Mouse (Mus musculus) spleen, embryonic (tissue): ENCODE measurements around the gene Mindy4.

Experiments
- CTCF ChIA-PET: fragments of 350-600 bp; sonication (Branson Sonifier 250); formaldehyde crosslinking; loops from one replicate; lab custom pipeline; 2022; lab: Charles Lee

Gene Mindy4

DNA sequence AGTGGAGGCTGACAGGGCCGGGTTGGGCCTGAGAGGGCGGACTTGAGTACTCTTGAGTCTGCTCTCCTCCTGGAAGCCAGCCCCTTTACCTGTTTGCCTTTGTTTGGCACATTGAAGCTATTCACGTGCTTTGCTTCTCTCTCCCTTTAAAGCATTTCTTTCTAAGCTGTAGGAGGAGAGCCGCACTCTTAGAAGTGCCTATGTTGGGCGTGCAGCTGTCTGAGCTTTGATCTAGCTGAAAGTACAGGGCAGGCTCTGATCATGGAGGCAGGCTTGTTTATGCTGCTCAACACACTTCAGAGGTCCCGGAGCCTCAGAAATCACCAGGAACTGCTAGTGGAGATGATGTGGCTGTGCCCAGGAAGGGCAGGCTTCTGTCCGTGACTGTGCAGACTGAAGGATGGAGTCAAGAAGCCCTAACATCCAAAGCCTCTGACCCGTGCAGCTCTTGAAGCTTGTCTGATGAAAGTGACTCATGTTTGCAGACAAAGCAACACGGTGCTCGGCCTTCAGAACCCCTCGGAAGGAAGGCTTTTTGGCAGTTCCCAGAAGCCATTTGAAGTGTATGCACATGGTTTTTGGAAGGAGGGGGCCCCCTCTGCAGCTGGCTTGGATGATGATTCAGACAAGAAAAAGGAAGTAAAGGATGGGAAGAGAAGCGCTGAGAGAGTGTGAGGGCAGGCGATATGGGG is 53.5 kb downstream of the Mindy4 start:
- CTCF ChIA-PET, result no interaction called here

DNA sequence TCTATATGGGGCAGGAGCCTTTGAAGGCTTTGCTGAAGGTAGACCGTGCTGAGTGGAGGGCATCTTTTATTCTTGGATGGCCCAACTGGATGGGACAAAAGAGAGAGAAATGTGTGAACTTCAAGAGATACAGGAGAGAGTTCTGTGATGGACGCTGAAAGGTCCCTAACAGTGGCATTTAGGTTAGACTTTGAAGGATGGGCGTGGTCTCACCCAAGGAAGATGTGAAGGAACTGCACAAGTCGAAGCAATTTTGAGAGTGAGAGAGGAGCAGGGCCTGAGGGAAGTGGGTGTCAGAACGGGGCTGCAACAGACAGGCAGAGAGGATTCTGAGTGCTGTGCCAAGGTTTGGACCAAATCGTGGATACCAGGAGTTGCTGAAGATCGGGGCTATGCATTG is 54.1 kb downstream of the Mindy4 start:
- CTCF ChIA-PET, result no interaction called here

DNA sequence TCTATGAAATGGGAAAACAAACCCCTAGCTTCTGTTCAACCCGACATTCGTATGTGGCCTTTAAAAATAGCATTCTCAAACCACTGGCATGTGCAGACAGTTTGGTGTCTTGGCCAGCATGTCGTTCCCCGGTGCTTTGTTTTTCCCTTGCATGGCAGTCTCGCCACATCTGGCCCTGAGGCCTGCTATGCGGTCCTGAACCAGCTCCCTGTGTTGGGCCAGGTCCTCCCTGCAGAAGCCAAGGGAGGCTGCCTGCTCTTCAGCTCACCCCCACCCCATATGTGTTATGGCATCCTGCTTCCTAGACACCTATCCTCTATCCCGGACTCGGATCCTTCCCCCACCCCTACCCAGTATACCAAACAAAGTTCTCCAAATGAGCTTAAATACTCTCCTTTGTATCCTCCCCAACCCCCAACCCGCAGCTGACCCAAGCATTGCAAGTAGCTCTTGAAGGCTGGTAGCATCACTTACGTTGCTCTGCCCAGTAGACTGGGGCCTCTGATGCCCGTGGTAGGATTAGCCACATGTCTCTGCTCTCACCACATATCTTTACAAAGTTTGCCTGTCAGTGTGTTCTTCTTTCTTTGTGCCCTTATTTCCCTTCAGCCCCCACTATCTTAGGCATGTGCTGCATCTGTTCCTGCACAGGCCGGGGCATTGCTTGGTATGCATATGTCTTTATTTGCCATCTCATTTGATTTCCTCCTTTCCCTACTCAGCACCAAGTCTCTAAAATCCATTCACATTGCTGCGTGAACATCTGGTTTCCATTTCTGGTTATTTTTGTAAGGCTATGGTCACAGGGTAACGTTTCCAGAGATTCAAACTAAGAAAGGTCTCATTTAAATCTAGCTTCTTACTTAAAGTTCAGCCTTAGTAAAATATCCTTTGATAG is 55.5 kb downstream of the Mindy4 start:
- CTCF ChIA-PET, result interaction anchor here (0.6 kb wide), 1 partner anchor 16 kb away, joined by 3 read pairs; no protein-coding TSS in a partner anchor

DNA sequence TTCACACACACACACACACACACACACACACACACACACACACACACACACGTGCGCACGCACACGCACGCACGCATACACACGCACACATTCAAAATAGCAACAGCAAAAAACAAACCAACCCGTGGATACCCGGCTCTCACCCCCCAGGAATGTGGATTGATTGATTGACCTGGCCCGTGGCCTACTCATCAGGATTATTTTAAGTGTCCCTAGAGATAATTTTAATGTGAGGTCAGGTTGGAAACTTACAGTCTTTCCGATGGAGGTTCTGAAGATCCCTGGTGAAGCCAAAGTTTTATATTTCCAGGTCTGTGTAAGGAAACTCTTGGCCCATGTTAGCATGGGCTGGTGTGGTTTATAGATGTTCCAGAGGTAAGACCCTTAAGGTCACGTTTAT is 59.0 kb downstream of the Mindy4 start:
- CTCF ChIA-PET, result no interaction called here

DNA sequence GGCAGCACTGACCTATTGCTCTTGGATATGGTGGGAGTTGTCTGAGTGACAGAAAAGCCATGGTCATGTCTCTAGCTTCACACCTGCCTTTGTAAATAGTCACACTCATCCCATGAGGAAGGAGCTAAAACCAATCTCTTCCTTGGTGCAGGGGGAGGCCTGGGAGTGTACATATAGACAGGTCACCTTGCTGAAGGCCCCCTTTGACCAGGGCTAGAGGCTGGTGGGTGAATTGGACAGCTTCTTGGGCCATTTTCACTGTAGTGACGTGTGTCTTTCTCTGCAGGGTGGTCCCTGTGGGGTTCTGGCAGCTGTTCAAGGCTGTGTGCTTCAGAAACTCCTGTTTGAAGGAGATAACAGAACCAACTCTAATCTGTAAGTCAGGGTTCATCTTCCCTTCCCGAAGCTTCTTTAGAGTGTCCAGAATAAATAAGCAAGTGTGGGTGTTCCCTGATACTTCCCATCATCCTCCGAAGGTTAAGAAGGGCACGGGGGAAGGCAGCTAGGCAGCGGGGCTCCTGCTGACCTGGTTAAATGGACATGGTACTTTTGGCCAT is 60.4 kb downstream of the Mindy4 start:
- CTCF ChIA-PET, result no interaction called here

DNA sequence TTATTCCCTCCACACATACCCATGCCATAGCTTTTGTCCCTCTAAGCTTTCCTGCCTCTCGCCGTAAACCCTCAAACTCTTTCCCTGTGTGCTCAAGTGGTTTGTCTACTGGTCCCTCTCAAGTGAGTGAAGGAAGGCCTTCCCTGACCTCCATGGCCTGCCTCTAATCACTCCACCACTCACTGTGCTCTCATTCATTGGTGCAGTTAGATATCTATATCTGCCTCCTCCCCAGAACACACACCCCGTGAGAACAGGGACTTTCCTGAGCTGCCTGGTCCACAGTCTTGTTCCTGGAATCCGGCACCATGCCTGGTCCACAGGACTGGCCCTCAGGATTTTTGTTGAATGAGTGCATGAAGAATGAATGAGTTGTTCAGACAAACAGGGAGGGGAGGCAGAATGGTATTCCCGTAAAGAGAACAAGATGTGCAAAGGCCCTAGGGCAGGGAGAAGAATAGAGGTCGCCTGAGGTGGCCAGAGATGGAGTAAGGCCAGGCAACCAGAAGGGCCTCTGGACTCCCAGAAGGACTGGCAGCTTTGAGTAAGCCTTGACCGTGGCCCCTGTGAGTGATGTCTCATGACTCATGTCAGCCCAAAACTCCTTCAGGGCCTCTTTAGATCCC is 61.7 kb downstream of the Mindy4 start:
- CTCF ChIA-PET, result no interaction called here

DNA sequence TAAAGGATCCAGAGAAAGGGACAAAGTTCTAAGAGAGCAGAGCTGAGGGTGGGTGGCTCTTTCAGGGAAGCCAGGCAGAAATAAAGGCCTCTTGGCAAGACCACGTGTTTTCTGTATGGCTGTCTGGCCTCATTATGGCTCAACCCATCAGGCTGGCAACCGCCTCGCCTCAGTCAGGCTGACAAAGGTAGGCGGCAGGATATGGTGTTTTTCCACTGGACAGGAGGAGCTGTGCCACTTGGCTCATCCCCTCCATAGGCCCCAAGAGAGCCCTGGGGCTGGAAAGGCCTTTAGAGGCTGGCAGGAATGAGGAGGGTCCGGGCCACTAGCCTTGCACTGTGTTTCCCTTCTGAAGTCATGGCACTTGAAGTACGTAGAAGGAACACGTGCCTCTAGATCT is 69.8 kb downstream of the Mindy4 start:
- CTCF ChIA-PET, result no interaction called here

DNA sequence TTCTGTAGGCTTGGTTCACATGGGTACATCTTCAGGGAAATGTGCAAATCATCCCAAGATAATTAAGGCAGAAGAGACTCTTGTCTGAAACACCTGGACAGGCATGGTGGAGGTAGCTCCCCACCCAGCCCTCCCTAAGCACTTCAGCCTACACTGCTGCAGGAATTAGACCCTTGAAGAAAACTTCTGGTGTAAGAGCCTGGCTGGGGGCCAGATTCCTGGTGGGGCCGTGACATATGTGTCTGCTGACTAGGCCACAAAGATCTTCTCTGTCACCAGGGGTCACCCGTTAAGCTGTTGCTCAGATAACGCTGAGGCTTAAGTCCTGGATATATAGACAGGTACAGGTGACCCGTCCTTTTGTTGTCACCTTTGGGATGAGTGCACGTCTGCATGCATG is 70.3 kb downstream of the Mindy4 start:
- CTCF ChIA-PET, result no interaction called here

DNA sequence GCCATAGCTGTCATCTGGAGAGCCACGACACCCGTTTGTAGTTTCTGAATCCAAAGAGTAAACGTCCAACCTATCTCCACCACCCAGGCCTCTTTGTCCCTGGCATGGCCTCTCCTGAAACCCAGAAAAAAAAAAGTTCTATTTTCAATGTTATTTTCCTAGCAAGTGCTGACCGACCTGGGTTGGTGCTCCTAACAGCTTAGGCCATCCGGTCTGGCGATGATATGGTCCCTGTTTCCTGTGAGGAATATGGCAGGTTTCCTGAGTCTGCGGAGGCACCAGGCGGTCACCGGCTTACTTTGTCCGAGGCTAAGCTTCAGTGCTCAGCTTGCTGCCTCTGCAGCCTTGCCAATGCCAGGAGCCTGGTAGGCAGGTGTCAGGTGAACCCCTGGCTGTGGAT is 71.8 kb downstream of the Mindy4 start:
- CTCF ChIA-PET, result interaction anchor here (0.5 kb wide), 1 partner anchor 17 kb away, joined by 3 read pairs; no protein-coding TSS in a partner anchor

DNA sequence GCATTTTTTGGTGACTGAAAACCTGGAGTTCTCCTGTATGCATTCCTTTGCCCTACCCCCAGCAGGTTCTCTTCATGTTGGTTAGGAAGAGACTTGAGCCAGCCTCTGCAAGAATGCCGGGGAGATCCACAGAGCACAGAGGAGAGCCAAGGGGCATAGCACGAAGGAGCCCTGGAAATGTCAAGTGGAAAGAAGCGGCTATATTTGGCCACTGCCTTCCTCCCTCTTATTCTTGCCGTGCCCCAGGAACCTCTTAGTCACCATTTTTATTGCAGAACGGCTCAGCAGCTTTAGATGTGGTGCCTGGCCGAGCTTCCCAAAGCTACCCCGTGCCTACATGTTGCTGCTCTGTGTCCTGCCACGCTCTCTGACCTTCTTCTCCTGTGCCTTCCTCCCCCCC is 72.6 kb downstream of the Mindy4 start:
- CTCF ChIA-PET, result no interaction called here

DNA sequence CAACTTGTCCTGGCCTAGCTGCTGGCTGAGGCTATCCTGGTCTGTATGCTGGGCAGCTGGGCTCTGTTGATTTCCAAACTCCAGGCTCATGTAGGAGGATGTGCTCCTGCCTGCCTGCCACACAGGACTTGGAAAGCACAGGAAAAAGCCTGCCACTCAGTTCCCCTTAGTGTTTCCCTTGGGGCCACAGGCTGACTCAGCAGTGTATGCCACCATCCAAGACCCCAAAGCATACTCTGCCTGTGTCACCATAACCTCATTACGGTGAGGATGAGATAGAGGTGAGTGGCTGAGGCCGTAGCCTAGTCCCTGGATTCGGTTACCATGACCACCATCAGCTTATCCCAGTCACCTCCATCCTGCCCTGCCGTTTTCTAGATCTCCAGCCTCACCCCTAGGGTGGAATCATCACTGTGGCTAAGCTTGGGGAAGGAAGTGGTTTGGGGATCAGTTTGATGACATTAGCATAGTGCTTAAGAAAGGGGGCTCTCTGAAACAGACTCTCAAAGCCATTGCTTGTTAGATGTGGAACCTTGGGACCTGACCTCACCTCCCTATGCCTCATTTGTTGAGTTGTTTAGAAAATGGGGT is 73.6 kb downstream of the Mindy4 start:
- CTCF ChIA-PET, result no interaction called here

DNA sequence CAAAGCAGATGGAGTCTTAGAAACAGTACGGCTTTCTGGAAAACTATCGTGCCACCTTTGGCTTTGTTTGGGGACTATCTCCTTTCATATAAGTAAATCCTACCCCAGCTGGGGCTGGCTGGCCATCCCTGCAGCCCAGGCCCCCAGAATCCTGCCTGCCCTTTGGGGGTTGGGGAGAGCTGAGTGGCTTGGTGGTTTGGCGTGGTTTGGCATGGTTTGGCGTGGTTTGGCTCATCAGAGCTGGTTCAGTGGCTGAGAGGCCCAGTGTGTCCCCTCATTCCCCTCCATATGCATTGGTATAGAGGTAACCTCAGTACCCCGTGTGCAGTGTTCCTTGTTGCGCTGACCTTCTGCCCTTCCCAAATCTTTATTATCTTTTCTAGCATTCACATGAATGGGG is 74.9 kb downstream of the Mindy4 start:
- CTCF ChIA-PET, result no interaction called here

DNA sequence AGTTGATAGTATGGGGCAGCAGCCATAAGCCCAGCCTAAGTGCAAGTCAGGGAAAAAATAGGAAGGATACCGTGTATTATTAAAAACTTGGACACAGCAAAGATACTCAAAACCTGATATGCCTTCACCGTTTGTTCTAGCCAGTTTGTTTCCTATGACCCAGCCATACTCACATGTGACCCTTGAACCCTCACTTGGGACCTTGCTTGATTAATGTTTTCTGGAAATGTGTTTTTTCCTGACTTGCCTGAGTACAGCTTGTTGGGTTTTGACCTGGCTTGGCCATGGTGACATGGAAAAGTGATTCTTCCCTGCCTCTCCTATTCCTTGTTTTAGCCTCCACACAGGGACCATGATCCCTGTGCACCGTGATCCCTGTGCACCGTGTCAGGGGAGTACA is 75.3 kb downstream of the Mindy4 start:
- CTCF ChIA-PET, result no interaction called here

DNA sequence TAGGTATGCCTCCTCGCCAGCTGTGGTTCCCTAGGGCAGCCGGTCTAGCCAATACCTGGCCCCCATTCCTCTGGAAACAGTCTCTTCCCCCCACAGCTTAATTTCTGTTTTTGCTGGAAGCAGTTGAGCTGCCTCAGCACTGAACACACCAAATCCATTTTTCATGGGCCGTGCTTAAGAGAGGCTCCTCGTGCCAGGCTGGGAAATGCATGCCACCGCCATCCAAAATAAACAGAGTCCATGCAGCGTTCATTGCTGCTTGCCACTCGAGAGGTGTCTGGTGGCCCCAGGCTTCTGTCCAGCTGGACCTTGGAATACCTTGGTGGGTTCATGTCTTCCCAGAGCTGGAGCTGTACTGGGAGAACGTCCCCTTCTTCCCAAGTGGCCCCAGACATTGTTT is 77.8 kb downstream of the Mindy4 start:
- CTCF ChIA-PET, result no interaction called here

DNA sequence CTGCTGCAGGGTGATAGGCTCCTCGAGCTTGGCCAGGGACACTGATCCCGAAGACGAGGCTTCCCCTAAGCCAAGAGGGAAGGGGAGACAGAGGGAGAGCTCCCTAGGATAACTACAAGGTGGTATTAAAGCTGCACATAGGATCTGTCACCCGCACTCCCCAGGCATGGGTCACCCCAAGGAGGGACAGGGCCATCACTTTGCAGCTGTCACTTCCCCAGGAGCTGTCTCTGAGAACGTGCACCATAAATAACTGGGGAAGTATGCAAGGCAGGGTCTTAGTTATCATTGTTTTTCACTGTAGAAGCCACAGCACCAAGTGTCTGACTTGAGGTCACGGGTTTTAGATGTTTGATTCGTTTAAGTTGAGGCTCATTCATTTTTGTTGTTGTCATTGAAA is 78.5 kb downstream of the Mindy4 start:
- CTCF ChIA-PET, result no interaction called here

DNA sequence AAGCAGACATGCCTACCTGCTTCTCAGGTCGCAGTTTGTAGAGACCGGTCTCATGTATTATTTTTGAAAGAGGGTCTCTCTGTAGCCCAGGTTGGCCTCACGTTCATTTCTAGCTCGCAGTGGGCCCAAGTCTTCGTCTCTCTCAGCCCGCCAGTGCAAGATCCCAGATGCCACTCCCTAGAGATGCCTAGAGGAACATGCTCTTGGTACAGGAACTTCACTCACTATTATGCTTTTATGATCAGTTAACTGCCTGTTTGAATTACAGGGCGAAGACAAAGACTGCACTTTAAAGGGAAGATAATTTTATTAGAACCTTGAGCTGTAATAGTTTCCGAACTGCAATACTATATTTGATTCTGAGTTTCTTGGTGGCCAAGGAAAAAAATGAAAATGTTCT is 79.2 kb downstream of the Mindy4 start:
- CTCF ChIA-PET, result no interaction called here

DNA sequence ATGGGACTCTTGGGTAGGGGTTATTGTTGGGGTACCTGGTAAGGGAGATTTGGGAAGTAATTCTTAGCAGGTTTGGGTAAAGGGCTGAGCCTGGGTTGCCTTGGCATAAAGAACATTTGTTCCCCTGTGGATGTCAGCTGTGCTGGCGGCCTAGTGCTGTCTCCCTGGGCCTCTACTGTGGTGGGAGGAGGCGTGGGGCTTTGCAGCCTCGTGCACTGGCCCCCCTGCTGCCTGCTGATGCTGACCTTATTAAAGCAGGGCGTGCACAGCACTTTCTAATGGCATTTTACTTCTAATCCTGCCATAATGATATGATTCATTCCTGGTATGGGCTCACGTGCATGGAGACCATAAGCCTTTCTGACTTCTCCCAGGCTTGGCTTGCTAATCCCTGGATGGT is 82.0 kb downstream of the Mindy4 start:
- CTCF ChIA-PET, result no interaction called here

DNA sequence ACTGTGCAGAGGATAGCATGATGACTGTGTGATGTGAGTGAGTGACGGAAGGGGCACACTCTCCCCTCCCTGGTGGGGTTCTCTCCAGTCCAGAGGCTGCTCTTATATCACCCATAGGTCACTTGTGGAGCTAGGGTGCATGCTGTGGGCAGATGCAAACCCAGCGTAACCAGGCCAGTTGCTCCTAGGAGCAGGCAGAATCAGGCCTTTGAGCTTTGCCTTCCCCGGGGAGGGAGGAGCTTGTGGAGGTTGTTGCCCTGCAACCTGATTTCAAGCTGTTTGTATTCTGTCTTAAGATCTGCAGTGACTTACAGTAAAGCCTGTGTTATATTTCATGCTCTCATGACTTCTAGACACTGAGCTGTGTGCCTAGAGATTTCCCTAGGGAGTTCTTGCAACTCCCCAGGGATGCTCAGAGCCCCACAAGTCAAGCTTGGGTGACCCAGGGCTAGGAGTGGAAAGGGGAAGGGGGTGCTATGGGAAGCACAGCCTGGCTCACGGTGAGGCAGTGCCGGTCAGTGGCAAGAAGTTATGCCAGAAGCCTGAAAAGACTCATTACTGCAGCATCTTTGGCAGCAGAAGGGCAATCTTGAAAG is 84.9 kb downstream of the Mindy4 start:
- CTCF ChIA-PET, result no interaction called here

DNA sequence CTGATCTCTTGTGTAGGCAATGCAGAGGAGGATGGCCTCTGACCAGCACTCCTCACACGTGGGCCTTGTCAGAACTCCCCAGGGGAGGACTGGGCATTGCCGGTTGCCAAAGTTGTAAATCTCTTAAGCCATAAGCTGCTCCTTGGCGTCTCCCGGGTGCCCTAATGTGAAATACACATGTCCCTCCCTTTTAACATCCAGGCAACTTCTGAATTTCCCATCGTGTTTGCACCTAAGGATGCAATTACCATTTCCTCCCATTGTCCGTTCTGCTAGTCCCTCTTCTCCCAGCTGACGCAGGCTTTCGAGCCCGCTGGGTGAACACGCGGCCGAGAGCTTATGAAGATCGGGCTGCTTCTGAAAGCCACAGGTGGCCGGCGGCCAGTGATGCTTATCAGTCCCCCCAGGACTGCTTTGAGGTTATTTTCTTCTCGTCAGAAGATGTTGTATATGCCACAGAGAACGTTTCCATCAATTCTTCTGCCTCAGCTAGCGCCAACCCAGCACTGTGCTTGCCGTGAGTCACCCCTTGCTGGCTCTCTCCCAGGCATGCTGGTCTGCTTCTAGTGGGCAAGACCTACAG is 91.5 kb downstream of the Mindy4 start:
- CTCF ChIA-PET, result no interaction called here

DNA sequence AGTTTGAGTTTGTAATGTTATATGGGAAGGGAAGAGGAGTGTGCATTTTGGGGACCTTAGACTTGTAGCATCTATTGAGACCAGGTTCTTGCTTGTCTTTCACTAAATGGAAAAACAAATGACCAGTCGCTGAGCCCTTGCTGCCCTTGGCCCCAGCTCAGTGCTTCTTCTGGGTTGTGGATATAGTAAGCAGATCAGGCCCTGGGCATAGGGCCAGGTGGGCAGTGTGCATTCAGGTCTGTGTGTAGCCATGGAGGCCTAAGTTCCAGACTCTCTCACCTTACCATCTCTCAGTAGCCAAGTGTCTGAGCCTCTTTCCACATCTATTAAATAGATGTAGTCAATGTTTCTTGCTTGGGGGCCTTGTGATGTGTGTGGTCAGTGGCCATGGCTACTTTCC is 92.1 kb downstream of the Mindy4 start:
- CTCF ChIA-PET, result no interaction called here

DNA sequence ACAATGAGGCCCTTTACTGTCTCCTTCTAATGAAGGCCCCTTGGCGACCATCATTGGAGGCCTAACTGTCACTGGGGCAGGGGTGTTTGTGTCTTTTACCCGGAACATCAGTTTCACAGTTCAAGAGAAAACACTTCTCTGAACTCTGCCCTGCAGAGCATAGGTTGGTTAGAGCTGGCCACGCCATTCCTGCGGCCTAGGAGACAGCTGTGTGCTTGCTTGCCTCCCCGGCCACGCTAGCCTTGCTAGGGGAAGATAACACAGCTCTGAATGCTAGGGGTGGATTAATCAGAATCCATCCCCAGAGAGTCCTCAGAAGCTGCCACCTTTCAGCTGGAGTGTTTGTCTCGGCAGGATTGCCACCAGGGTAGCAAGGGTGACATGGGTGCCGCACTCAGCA is 96.3 kb downstream of the Mindy4 start:
- CTCF ChIA-PET, result no interaction called here
